In genomic region chr1:34750061-34751054, GRCm38 (mm10) we compare ENCODE assay signal across 8 mouse cellular contexts.
A peak's percentile ranks its signal among the peaks of the same experiment; 100 is the strongest.
DNase-seq lines count a peak whose midpoint lies in the region; ATAC-seq and TF ChIP-seq lines count a peak whose summit lies in the region.

No protein-coding gene starts in this region.

- under 1% methylated on average over 101 of the region's 108 CpGs for WGBS in forebrain, embryonic 11.5 days
- WGBS in neural tube, embryonic 15.5 days = 1% methylated on average over 107 of the region's 108 CpGs

- peak; percentile 60 for ATAC-seq in forebrain, embryonic 11.5 days (replicated peaks; ENCODE audit: low FRiP score)
- ATAC-seq in neural tube, embryonic 15.5 days (ENCODE audit: low FRiP score) = peak; percentile 87

- peaks cover 8% of the 10 kb centered on the region for H3K4me1 ChIP-seq in forebrain, embryonic 11.5 days (replicated peaks; ENCODE audit: control insufficient read depth, insufficient read depth, low read length)
- H3K4me1 ChIP-seq in neural tube, embryonic 15.5 days = peaks cover 34% of the 10 kb centered on the region

- H3K9ac ChIP-seq in forebrain, embryonic 11.5 days (ENCODE audit: low read length) = peak overlapping the region; percentile 62
- H3K9ac ChIP-seq in neural tube, embryonic 15.5 days (replicated peaks) = peak overlapping the region; percentile 91

- H3K27me3 ChIP-seq in forebrain, embryonic 11.5 days (ENCODE audit: control insufficient read depth, insufficient read depth, low read length) = peaks cover 30% of the 10 kb centered on the region
- peaks cover 8% of the 10 kb centered on the region for H3K27me3 ChIP-seq in neural tube, embryonic 15.5 days (replicated peaks)

- H3K4me2 ChIP-seq in forebrain, embryonic 11.5 days (ENCODE audit: low read depth, low read length, severe bottlenecking) = peak overlapping the region; percentile 95
- H3K4me2 ChIP-seq in neural tube, embryonic 15.5 days = peak overlapping the region; percentile 95

- no peaks in the 10 kb centered on the region for H3K36me3 ChIP-seq in forebrain, embryonic 11.5 days (ENCODE audit: control insufficient read depth, insufficient read depth, low read length)
- no peaks in the 10 kb centered on the region for H3K36me3 ChIP-seq in neural tube, embryonic 15.5 days

- peak; percentile 38 to 46 for DNase-seq in left cerebral cortex, adult 2 months (ENCODE audit: extremely low spot score in 1 of 2, low spot score in 2 of 2)
- DNase-seq in left cerebral cortex, adult 11 months (ENCODE audit: low spot score) = no peak
- peak; percentile 58 for DNase-seq in cerebellum, adult 11 months
- peak; percentile 67 for DNase-seq in forebrain, embryonic 11.5 days (ENCODE audit: low spot score)
- peak; percentile 28 for DNase-seq in left cerebral cortex, postnatal 4 days
- DNase-seq in spleen, postnatal 14 days (ENCODE audit: low spot score in 2 of 2) = no peak
- no peak for DNase-seq in thymus, postnatal 10 days (ENCODE audit: low spot score in 2 of 2)

- H3K9me3 ChIP-seq in forebrain, embryonic 11.5 days (ENCODE audit: control insufficient read depth, low read length) = no peaks in the 10 kb centered on the region
- no peaks in the 10 kb centered on the region for H3K9me3 ChIP-seq in neural tube, embryonic 15.5 days (replicated peaks)

- H3K4me3 ChIP-seq in left cerebral cortex, adult 2 months = peak overlapping the region; percentile 80
- H3K4me3 ChIP-seq in forebrain, embryonic 11.5 days (ENCODE audit: low read depth, low read length) = peak overlapping the region; percentile 62
- H3K4me3 ChIP-seq in neural tube, embryonic 15.5 days (replicated peaks) = peak overlapping the region; percentile 77

- intact Hi-C loops in left cerebral cortex, adult 2 months (cut with DNase I) = loop anchor here (2.0 to 5.0 kb wide), 2 partner anchors 52 to 102 kb away; no protein-coding TSS in a partner anchor
- intact Hi-C loops in left cerebral cortex, postnatal 4 days (cut with DNase I) = no loop called here

- TF ChIP-seq CTCF in left cerebral cortex, adult 2 months (IDR thresholded peaks at IDR 0.05) = no peak

- peak overlapping the region; percentile 93 for H3K27ac ChIP-seq in left cerebral cortex, adult 2 months
- H3K27ac ChIP-seq in forebrain, embryonic 11.5 days (ENCODE audit: low read depth, low read length) = no peak overlapping the region
- peak overlapping the region; percentile 81 for H3K27ac ChIP-seq in neural tube, embryonic 15.5 days (replicated peaks)

Comparison
In these comparisons a context has a peak if more than half of its experiments do, and no peak if none do; other contexts are left out.
1. DNase-seq: peak in left cerebral cortex, adult 2 months (2 of 2), cerebellum, adult 11 months (single experiment), forebrain, embryonic 11.5 days (single experiment) and left cerebral cortex, postnatal 4 days (single experiment); none in left cerebral cortex, adult 11 months (single experiment), spleen, postnatal 14 days (0 of 2) and thymus, postnatal 10 days (0 of 2).
2. Peak in every context shown above with its lines, with median percentiles within 50 percentile points of each other: H3K4me3 ChIP-seq.